Mouse (Mus musculus): ENCODE data around the gene Cldn12. TPM values are rescaled to one million over a fixed set of nuclear protein-coding genes. Genes with fewer than 3 reads are reported as not detected.

The Cldn12 gene
- 24.1 and 29.1 TPM in 2 replicates for polyA plus RNA-seq (2015; fragmentation: Nextera tagmentation; extraction: Ambion mirVana)

DNA sequence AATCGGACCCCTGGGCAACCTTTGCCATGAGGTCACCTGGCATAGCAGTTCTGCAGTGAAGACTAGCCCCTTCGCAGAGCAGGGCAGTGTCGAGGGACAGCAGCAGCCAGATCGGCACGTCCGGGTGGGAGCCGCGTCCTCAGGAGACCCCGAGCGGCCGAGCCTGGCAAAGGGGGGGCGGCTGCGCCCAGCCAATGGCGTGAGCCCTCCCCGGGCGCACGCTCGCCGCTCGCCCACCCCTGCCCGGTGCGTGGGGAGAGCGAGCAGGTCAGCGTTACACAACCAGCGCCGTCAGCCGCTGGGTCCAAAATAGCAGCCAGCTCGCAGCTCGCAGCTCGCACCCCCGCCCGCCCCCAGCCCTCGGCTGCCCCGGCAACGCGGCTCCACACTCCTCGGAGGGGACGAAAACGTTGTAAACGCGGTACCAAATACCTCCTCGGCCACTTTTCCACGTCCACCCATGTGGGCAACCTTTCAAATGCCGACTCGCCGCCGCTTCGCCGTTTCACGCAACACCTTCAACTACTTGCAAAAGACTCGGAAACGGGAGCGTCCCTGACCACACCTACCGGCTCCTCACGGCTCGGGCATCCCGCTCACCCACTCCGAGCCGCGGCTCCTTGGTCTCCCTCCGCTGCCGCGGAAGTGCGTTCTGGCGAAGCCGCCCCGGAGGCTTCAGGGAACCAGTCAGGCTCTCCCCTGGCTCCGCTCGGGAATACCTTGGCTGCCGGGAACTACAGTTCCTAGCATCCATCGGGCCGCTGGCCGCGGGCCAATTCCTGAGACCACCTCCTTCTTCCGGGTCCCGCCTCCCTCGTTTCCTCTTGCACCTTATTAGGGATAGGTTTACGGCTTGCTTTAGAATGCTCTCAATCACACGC is at the start of gene Cldn12:
Cldn12 (minus strand) TSS at position 763 of the 881 bp plus-strand sequence.
- Histone ChIP-seq H3K4me3 (peak within 1 kb of the TSS; percentile 75), H3K9me3 (replicated peaks) (no peaks in the 10 kb centered on the region), H3K4me2 (peak within 1 kb of the TSS; percentile 79), H3K36me3 (ENCODE audit: poor library complexity, severe bottlenecking) (peaks cover 5% of the 10 kb centered on the region; the same call in 1 of the 2 replicates), H3K27ac (peak within 1 kb of the TSS; percentile 84), H3K4me1 (peaks cover 21% of the 10 kb centered on the region), H3K9ac (peak within 1 kb of the TSS; percentile 80), H3K27me3 (no peaks in the 10 kb centered on the region)
- ATAC-seq = peak; percentile 96
- under 1% methylated on average over 79 of the region's 79 CpGs for WGBS

DNA sequence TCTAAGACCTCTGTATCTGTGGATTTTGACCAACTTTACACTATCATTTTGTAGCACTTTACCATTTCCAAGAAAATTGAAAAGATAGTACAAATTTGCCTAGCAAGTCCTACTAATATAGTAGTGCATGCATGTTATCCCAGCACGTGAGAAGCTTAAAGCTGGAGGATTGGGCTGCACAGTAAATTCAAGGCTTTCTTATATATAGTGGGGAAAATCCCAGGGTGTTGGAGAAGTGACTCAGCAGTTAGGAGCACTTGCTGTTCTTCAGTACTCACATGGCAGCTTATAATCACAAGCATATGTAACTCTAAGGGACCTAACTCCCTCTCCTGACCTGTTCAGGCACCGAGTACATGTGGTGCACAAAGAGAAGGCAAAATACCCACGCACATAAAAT is 47.7 kb upstream of the Cldn12 start:
- 74% methylated on average over 3 of the region's 3 CpGs for WGBS
- Histone ChIP-seq H3K27ac (no peak overlapping the region), H3K4me1 (peaks cover 17% of the 10 kb centered on the region), H3K27me3 (no peaks in the 10 kb centered on the region; the same call in 1 of the 2 replicates), H3K9ac (no peak overlapping the region), H3K4me3 (no peak overlapping the region), H3K36me3 (ENCODE audit: poor library complexity, severe bottlenecking) (no peaks in the 10 kb centered on the region), H3K4me2 (no peak overlapping the region), H3K9me3 (replicated peaks) (no peaks in the 10 kb centered on the region)
- ATAC-seq = no peak

DNA sequence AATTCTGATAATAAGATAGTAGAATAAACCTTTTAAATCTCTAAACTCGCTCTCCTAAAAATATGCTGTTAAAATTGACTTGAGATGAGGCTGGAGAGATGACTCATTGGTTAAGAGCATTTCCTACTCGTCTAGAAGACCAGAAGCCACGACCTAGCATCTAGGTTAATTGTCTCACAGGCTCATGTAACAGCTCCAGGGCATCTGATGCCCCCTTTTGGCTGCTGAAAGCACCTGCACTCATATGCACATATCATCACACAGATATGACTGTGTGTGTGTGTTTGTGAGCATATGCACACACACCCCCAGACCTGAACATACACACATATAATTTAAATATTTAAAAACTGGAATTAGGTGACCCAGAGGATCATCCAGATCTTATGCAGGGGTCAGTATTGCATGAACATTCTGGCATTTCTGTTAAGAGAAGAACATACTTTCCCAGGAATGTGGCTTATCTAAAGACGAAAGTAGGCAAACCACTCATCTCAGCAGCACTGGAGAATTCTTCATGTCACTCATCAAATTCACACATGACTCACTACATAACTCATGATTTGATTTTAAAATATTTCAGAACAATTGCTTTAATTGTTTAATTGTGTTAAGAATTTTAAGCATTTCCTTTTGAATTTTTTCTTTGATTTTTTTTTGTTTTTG is 46.4 kb upstream of the Cldn12 start:
- Histone ChIP-seq H3K9ac (no peak overlapping the region), H3K4me3 (no peak overlapping the region), H3K4me2 (no peak overlapping the region), H3K36me3 (ENCODE audit: poor library complexity, severe bottlenecking) (no peaks in the 10 kb centered on the region), H3K27me3 (no peaks in the 10 kb centered on the region; the same call in 1 of the 2 replicates), H3K4me1 (peaks cover 17% of the 10 kb centered on the region), H3K9me3 (replicated peaks) (no peaks in the 10 kb centered on the region), H3K27ac (no peak overlapping the region)
- 81% methylated on average over 4 of the region's 4 CpGs for WGBS
- no peak for ATAC-seq

DNA sequence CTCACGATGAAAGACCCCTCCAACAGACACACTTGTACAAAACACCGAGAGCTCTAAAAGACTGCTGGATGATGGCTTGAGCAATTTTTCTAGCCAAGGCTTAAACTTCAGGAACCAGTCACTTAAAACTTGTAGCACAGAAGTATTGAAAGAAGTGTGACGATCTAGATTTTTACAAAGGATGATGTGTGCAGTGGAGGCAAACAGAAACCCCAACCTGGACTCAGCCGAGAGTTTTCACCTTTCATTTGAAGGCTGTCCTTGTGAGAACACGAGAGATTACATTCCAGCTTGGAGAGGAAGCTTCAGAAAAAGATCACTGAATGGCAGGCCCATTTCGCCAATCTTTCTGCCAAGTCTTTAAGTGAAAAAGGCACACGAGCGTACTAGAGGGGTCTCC is 45.0 kb upstream of the Cldn12 start:
- WGBS = 45% methylated on average over 8 of the region's 8 CpGs
- H3K36me3 ChIP-seq (ENCODE audit: poor library complexity, severe bottlenecking) = peaks cover 5% of the 10 kb centered on the region
- no peak for ATAC-seq
- no peaks in the 10 kb centered on the region for H3K9me3 ChIP-seq (replicated peaks)
- peak overlapping the region; percentile 73 for H3K9ac ChIP-seq
- H3K4me2 ChIP-seq = peak overlapping the region; percentile 67
- no peaks in the 10 kb centered on the region; the same call in 1 of the 2 replicates for H3K27me3 ChIP-seq
- H3K27ac ChIP-seq = peak overlapping the region; percentile 57
- H3K4me3 ChIP-seq = peak overlapping the region; percentile 72
- H3K4me1 ChIP-seq = peaks cover 17% of the 10 kb centered on the region

DNA sequence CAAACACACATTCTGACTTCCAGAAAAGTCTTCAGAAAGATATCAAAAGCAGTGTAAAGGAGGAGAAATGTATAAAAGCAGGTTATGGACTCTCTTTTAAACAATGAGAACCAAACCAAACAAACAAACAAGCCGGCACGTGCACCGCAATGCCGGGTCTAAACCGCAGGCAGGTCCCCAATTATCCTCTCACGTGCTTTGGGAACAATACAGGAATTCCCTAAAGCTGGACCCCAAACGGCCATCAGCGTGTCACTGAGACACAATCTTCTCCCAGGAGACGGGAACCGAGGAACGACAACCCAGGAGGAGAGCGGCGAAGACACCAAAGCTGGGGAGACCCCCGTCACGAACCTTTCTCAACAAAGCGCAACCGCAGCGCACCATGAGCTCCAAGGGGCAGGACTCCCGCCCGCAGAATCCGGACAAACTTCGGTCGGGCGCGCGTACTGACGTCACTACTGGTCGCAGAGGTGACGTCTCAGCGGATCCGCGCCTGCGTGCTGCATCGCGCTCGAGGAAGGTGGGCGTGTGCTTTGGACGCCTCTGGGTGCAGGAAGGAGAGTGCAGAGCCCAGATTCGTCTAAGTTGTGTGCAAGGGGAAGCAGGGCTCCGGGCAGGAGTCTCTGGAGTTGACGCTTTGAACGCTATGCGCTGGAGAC is 44.5 kb upstream of the Cldn12 start, which contains the start of gene Gtpbp10:
Gtpbp10 (minus strand) TSS at position 460 of the 662 bp plus-strand sequence.
- Histone ChIP-seq H3K9ac (peak within 1 kb of the TSS; percentile 73), H3K4me2 (peak within 1 kb of the TSS; percentile 67), H3K27ac (peak within 1 kb of the TSS; percentile 57), H3K9me3 (replicated peaks) (no peaks in the 10 kb centered on the region), H3K4me3 (peak within 1 kb of the TSS; percentile 72), H3K36me3 (ENCODE audit: poor library complexity, severe bottlenecking) (peaks cover 10% of the 10 kb centered on the region), H3K4me1 (peaks cover 17% of the 10 kb centered on the region), H3K27me3 (no peaks in the 10 kb centered on the region; the same call in 1 of the 2 replicates)
- WGBS = under 1% methylated on average over 43 of the region's 43 CpGs
- peak; percentile 100 for ATAC-seq

DNA sequence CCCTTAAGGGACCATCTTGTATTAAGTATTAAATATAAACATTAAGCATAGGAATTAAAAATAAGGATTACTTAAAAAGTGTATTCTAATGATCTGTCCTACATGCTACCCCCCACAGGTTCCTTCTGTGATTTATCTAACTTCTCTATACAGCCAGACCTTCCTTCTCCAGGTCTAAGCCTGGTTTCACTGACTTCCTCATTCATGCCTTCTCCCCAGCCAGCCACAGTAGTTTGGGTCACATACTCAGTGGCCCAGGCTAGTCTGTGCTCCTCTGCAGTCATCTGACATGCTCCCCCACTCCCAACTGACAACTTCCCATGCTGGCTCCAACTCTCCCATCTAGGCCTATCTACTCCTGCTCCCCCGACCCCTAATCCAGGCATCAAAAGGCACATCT is 36.4 kb upstream of the Cldn12 start:
- no peaks in the 10 kb centered on the region for H3K9me3 ChIP-seq (replicated peaks)
- H3K9ac ChIP-seq = no peak overlapping the region
- H3K4me2 ChIP-seq = no peak overlapping the region
- peaks cover 59% of the 10 kb centered on the region for H3K36me3 ChIP-seq (ENCODE audit: poor library complexity, severe bottlenecking)
- no peaks in the 10 kb centered on the region for H3K27me3 ChIP-seq
- WGBS = 100% methylated on average over 1 of the region's 1 CpGs
- H3K4me1 ChIP-seq = no peaks in the 10 kb centered on the region
- ATAC-seq = no peak
- H3K27ac ChIP-seq = no peak overlapping the region
- no peak overlapping the region for H3K4me3 ChIP-seq

DNA sequence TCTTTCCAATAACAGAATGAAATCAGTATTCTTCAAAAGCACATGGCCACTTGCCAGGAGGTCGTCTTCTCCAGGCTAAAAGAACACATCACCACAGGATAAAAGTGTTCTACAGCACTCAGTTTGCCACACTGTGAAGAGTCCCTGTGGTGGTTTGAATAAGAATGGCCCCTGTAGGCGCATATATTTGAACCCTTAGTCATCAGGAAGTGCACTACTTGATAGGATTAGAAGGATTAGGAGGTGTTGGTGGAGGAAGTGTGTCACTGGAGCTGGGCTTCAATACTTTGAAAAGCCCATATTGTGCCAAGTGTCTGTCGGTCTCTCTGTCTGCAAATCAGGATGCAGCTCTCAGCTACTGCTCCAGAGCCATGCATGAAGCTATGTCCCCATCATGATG is 25.6 kb upstream of the Cldn12 start:
- no peak overlapping the region for H3K4me2 ChIP-seq
- no peaks in the 10 kb centered on the region; the same call in 1 of the 2 replicates for H3K9me3 ChIP-seq (replicated peaks)
- no peak for ATAC-seq
- WGBS = 49% methylated on average over 3 of the region's 3 CpGs
- no peak overlapping the region for H3K27ac ChIP-seq
- H3K4me3 ChIP-seq = no peak overlapping the region
- H3K9ac ChIP-seq = no peak overlapping the region
- H3K4me1 ChIP-seq = no peaks in the 10 kb centered on the region
- no peaks in the 10 kb centered on the region for H3K27me3 ChIP-seq
- H3K36me3 ChIP-seq (ENCODE audit: poor library complexity, severe bottlenecking) = peaks cover 58% of the 10 kb centered on the region

DNA sequence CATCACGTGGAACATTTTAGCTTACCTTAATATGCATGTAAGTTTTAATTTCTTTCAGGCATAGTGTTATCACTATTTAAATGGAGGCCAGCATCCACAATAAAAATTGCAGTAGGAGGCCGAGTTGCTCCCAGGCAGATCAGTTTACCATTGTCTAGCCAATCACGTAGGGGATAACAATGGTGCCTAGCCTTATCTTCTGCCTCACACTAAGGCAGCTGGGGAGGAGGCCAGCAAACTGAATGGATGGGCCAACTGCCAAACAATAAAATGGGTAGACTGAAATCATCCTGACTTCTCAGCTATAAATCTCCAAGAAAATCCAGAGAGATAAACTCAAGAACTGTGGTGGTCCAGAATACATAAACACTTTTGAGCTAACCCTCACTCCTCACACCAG is 25.0 kb upstream of the Cldn12 start:
- no peaks in the 10 kb centered on the region; the same call in 1 of the 2 replicates for H3K9me3 ChIP-seq (replicated peaks)
- H3K4me1 ChIP-seq = no peaks in the 10 kb centered on the region
- WGBS = 79% methylated on average over 3 of the region's 3 CpGs
- no peak overlapping the region for H3K27ac ChIP-seq
- no peaks in the 10 kb centered on the region for H3K27me3 ChIP-seq
- H3K4me2 ChIP-seq = no peak overlapping the region
- H3K9ac ChIP-seq = no peak overlapping the region
- H3K4me3 ChIP-seq = no peak overlapping the region
- ATAC-seq = no peak
- peaks cover 57% of the 10 kb centered on the region for H3K36me3 ChIP-seq (ENCODE audit: poor library complexity, severe bottlenecking)

DNA sequence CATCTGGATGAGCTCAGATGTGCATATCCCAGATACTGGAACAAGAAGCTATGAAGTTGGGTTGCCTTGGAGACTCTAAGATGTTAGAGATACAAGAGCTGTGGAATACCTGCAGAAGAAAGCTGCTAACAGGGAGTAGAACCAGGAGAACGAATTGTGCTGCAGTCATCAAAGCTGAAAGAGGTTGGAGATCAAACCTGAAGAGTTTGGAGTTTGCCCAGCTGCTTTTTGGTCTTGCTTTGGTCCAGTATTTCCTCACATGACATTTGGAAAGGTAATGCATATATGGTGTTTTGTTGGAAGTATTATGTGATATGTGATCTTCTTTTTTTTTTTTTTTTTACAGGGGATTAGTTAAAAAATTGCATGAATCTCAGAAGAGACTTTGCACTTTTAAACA is 21.4 kb upstream of the Cldn12 start:
- Histone ChIP-seq H3K4me1 (no peaks in the 10 kb centered on the region), H3K27me3 (no peaks in the 10 kb centered on the region), H3K4me2 (no peak overlapping the region), H3K9ac (no peak overlapping the region), H3K36me3 (ENCODE audit: poor library complexity, severe bottlenecking) (peaks cover 28% of the 10 kb centered on the region), H3K4me3 (no peak overlapping the region), H3K9me3 (replicated peaks) (no peaks in the 10 kb centered on the region; the same call in 1 of the 2 replicates), H3K27ac (no peak overlapping the region)
- 91% methylated on average over 1 of the region's 1 CpGs for WGBS
- ATAC-seq = no peak

DNA sequence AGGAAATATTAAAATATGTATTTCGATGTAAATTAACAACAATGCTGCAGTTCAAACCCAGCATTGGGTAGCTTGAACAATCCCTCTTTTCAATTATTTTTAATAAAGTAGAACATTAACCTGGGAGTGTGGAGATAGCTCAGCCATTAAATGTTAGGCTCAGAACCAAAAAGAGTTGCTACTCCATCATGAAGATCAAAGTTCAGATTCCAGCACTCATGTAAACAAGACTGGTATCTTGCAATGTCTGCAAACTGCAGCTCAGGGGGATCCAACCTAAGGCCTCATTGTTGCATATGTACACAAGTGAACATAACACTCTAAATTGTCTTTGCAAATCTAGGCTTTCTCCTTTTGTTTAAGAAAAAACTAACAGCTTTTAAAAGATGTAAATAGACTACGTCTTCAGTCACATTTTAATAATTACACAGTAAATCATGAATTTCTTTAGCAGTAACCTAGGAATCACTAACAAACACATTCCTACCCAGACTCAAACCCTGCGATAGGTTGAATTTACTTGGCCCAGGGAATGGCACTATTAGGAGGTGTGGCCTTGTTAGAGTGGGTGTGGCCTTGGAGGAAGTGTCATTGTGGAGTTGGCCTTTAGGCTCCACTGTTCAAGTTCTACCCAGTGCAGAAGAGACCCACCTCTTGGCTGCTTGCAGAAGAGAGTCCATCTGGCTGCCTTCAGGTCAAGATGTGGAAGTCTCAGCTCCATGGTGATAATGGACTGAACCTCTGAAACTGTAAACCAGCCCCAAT is 19.1 kb upstream of the Cldn12 start:
- Histone ChIP-seq H3K4me2 (no peak overlapping the region), H3K27me3 (no peaks in the 10 kb centered on the region), H3K27ac (no peak overlapping the region), H3K4me3 (no peak overlapping the region), H3K9ac (no peak overlapping the region), H3K9me3 (replicated peaks) (no peaks in the 10 kb centered on the region; the same call in 1 of the 2 replicates), H3K36me3 (ENCODE audit: poor library complexity, severe bottlenecking) (peaks cover 14% of the 10 kb centered on the region), H3K4me1 (no peaks in the 10 kb centered on the region)
- no peak for ATAC-seq
- 88% methylated on average over 3 of the region's 3 CpGs for WGBS

DNA sequence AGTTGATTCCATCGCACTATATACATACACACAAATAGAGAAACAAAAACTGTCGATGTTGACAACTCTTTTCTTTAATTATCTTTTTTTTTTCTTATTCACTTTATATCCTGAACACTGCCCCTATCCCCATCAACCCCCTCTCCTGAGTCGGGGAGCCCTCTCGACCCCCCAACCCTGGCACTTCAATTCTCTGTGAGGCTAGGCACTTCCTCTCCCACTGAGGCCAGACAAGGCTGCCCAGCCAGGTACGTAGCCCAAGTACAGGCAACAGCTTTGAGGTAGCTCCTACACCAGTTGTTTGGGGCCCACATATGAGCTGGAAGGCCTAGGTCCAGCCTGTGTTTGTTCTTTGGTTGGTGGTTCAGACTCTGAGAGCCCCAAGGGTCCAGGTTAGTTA is 653 bp upstream of the Cldn12 start:
- Histone ChIP-seq H3K27ac (no peak overlapping the region), H3K4me1 (peaks cover 12% of the 10 kb centered on the region), H3K9me3 (replicated peaks) (no peaks in the 10 kb centered on the region), H3K4me2 (peak overlapping the region; percentile 79), H3K36me3 (ENCODE audit: poor library complexity, severe bottlenecking) (peaks cover 5% of the 10 kb centered on the region; the same call in 1 of the 2 replicates), H3K27me3 (no peaks in the 10 kb centered on the region), H3K9ac (no peak overlapping the region), H3K4me3 (no peak overlapping the region)
- 82% methylated on average over 5 of the region's 5 CpGs for WGBS
- ATAC-seq = no peak
